Mouse (Mus musculus) liver, embryonic 11.5 days (tissue): ENCODE measurements around the gene Gpr33. TPM values are rescaled to one million over a fixed set of nuclear protein-coding genes. Genes with fewer than 3 reads are reported as not detected.
A peak's percentile ranks its signal among the peaks of the same experiment; 100 is the strongest.

Experiments
- ATAC-seq: fragments of 200-750 bp; cut with Nextera tagmentation; replicated peaks from 2 replicates; pipeline ENCODE4 v1.8.0; 2017; ENCODE audit warnings: moderate number of reproducible peaks, mild to moderate bottlenecking, moderate TSS enrichment, moderate library complexity; ENCODE audit not compliant: low FRiP score
- DNase-seq: peaks from one replicate; pipeline ENCODE4 v3.0.0-alpha.2; 2017; ENCODE audit warnings: low spot score
- H3K27ac ChIP-seq: fragments of 300-500 bp; sonication (generic); 2 replicates; pipeline ENCODE4 v1.5.1; 2014; ENCODE audit warnings: mild to moderate bottlenecking, low read depth, low read length, control low read depth
- H3K27me3 ChIP-seq: fragments of 300-500 bp; sonication (generic); replicated peaks from 2 replicates; pipeline ENCODE4 v1.6.1; 2014; ENCODE audit warnings: low read length, mixed read lengths; ENCODE audit not compliant: control insufficient read depth, insufficient read depth
- H3K36me3 ChIP-seq: fragments of 300-500 bp; sonication (generic); 2 replicates; pipeline ENCODE4 v1.6.1; 2014; ENCODE audit warnings: mild to moderate bottlenecking, low read length, moderate library complexity, mixed read lengths; ENCODE audit not compliant: control insufficient read depth, insufficient read depth
- H3K4me1 ChIP-seq: fragments of 300-500 bp; sonication (generic); replicated peaks from 2 replicates; pipeline ENCODE4 v1.6.1; 2014; ENCODE audit warnings: low read length, mixed read lengths; ENCODE audit not compliant: control insufficient read depth, insufficient read depth
- H3K4me2 ChIP-seq: fragments of 300-500 bp; sonication (generic); 2 replicates; pipeline ENCODE4 v1.6.1; 2014; ENCODE audit warnings: mild to moderate bottlenecking, control low read depth, moderate library complexity
- H3K4me3 ChIP-seq: fragments of 300-500 bp; sonication (generic); 2 replicates; pipeline ENCODE4 v1.5.1; 2014; ENCODE audit warnings: low read depth, low read length, control low read depth
- H3K9ac ChIP-seq: fragments of 300-500 bp; sonication (generic); 2 replicates; pipeline ENCODE4 v1.6.1; 2014; ENCODE audit warnings: low read depth, low read length, control low read depth
- H3K9me3 ChIP-seq: fragments of 300-500 bp; sonication (generic); 2 replicates; pipeline ENCODE4 v1.6.1; 2016; ENCODE audit warnings: low read length, inconsistent platforms, mixed read lengths; ENCODE audit not compliant: control insufficient read depth
- WGBS: fragments of 180-500 bp; shearing (Covaris S2); extraction: QIAGEN DNeasy Blood & Tissue Kit; methylation state at CpG from one replicate; pipeline ENCODE4 v1.1.7; 2014; 5-methylcytosine and 5-hydroxymethylcytosine counted together
- polyA plus RNA-seq: library from polyadenylated mRNA; unstranded; fragments of >200 nt; fragmentation: Nextera tagmentation; extraction: Ambion mirVana; gene quantifications from 2 replicates; pipeline ENCODE4 v1.2.1, GENCODE M21; 2014

Gene Gpr33
- polyA plus RNA-seq, 1 experiment from 2014 or later: not detected

GRCm38 (mm10) chr12:52013274-52013673 lies 14.6 kb downstream of the Gpr33 start:
- Histone ChIP-seq H3K27ac (no peak overlapping the region), H3K9me3 (no peaks in the 10 kb centered on the region), H3K27me3 (no peaks in the 10 kb centered on the region), H3K36me3 (no peaks in the 10 kb centered on the region), H3K4me3 (no peak overlapping the region), H3K9ac (no peak overlapping the region), H3K4me2 (no peak overlapping the region), H3K4me1 (no peaks in the 10 kb centered on the region)
- DNase-seq (no peak), ATAC-seq (no peak)
- WGBS: 46% methylated on average over 9 of the region's 9 CpGs

- DNase-seq (no peak), ATAC-seq (no peak)
- Histone ChIP-seq H3K27me3 (no peaks in the 10 kb centered on the region), H3K9ac (no peak overlapping the region), H3K36me3 (no peaks in the 10 kb centered on the region), H3K27ac (no peak overlapping the region), H3K9me3 (no peaks in the 10 kb centered on the region), H3K4me2 (no peak overlapping the region), H3K4me3 (no peak overlapping the region), H3K4me1 (no peaks in the 10 kb centered on the region)
- 66% methylated on average over 8 of the region's 8 CpGs for WGBS
These were observed 15.7 kb downstream of the Gpr33 start for GRCm38 (mm10) chr12:52012159-52012558.

GRCm38 (mm10) chr12:52010630-52010961 lies 17.3 kb downstream of the Gpr33 start:
- H3K36me3 ChIP-seq: no peaks in the 10 kb centered on the region
- no peak overlapping the region for H3K9ac ChIP-seq
- no peak overlapping the region for H3K27ac ChIP-seq
- H3K9me3 ChIP-seq: no peaks in the 10 kb centered on the region
- H3K27me3 ChIP-seq: no peaks in the 10 kb centered on the region
- H3K4me3 ChIP-seq: no peak overlapping the region
- H3K4me1 ChIP-seq: no peaks in the 10 kb centered on the region; the same call in 1 of the 2 replicates
- WGBS: 55% methylated on average over 2 of the region's 2 CpGs
- no peak for ATAC-seq
- H3K4me2 ChIP-seq: no peak overlapping the region
- no peak for DNase-seq

GRCm38 (mm10) chr12:52009928-52010629 lies 17.8 kb downstream of the Gpr33 start:
- Histone ChIP-seq H3K4me2 (no peak overlapping the region), H3K4me3 (no peak overlapping the region), H3K27ac (no peak overlapping the region), H3K9ac (no peak overlapping the region), H3K27me3 (no peaks in the 10 kb centered on the region), H3K36me3 (no peaks in the 10 kb centered on the region), H3K9me3 (no peaks in the 10 kb centered on the region), H3K4me1 (no peaks in the 10 kb centered on the region; the same call in 1 of the 2 replicates)
- ATAC-seq: no peak
- WGBS: 69% methylated on average over 15 of the region's 15 CpGs
- DNase-seq: no peak

- DNase-seq (no peak), ATAC-seq (peak; percentile 24; the same call in 1 of the 2 replicates)
- Histone ChIP-seq H3K9ac (peak overlapping the region; percentile 97), H3K4me2 (peak overlapping the region; percentile 68), H3K36me3 (peaks cover 3% of the 10 kb centered on the region; the same call in 1 of the 2 replicates), H3K27me3 (no peaks in the 10 kb centered on the region), H3K4me1 (no peaks in the 10 kb centered on the region; the same call in 1 of the 2 replicates), H3K4me3 (peak overlapping the region; percentile 85), H3K27ac (peak overlapping the region; percentile 79; the same call in 1 of the 2 replicates), H3K9me3 (no peaks in the 10 kb centered on the region)
- 40% methylated on average over 5 of the region's 5 CpGs for WGBS
These were observed 21.2 kb downstream of the Gpr33 start for GRCm38 (mm10) chr12:52006633-52006994.

GRCm38 (mm10) chr12:52005877-52006632 lies 21.8 kb downstream of the Gpr33 start, which contains the start of gene Dtd2:
Dtd2 (minus strand) TSS chr12:52006501.
- Histone ChIP-seq H3K9ac (peak within 1 kb of the TSS; percentile 97), H3K4me2 (peak within 1 kb of the TSS; percentile 68), H3K9me3 (no peaks in the 10 kb centered on the region), H3K27ac (peak within 1 kb of the TSS; percentile 79), H3K27me3 (no peaks in the 10 kb centered on the region), H3K36me3 (peaks cover 3% of the 10 kb centered on the region; the same call in 1 of the 2 replicates), H3K4me1 (no peaks in the 10 kb centered on the region; the same call in 1 of the 2 replicates), H3K4me3 (peak within 1 kb of the TSS; percentile 85)
- WGBS: 3% methylated on average over 46 of the region's 46 CpGs
- peak; percentile 93 for ATAC-seq
- peak; percentile 92 for DNase-seq

DNA sequence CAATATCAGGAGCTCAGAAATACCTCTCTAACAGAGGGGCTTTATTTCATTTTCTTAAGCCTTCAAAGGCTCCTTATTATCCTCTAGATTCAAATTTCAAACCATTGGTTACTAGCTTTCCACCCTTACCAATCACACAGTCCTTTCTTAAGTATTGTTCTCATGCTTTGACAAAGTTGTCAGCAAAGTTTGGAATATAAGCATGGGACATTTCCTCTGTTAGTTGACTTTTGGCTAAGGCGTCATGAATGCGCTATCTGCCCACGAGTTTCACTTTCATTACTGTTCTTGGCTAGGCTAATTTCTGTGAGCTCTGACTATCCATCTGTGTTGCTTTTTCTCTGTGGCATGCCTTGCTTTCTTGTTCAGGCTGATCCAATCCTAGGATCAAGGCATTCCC lies 25.1 kb downstream of the Gpr33 start:
- WGBS: 86% methylated on average over 3 of the region's 3 CpGs
- ATAC-seq: no peak
- DNase-seq: no peak

DNA sequence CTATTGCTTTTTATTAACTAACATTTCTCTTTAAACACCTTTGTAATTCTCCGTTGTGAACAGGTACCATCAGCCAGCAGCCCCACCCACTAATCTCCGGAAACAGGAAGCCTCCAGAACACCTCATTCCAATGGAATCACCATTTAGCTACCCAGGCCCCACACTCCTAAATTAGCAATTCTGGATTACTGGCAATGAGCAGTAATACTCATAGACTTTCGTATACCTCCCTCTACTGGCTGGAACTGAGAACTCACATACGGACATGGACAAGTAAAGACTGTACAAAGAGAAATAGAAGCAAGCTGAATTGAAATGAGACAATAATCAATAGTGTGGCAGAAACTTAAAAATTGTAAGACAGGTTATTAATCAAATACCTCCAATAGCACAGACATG lies 26.3 kb downstream of the Gpr33 start:
- peak; percentile 48; the same call in 1 of the 2 replicates for ATAC-seq

More for the DNA sequence above, 25.1 kb downstream of the Gpr33 start:
- Histone ChIP-seq H3K9ac (no peak overlapping the region), H3K36me3 (peaks cover 5% of the 10 kb centered on the region), H3K4me2 (no peak overlapping the region), H3K27ac (no peak overlapping the region), H3K4me3 (no peak overlapping the region), H3K27me3 (no peaks in the 10 kb centered on the region), H3K4me1 (peaks cover 6% of the 10 kb centered on the region; the same call in 1 of the 2 replicates), H3K9me3 (no peaks in the 10 kb centered on the region)

More for the DNA sequence above, 26.3 kb downstream of the Gpr33 start:
- H3K4me3 ChIP-seq: no peak overlapping the region
- H3K9me3 ChIP-seq: no peaks in the 10 kb centered on the region
- H3K27me3 ChIP-seq: no peaks in the 10 kb centered on the region
- peaks cover 6% of the 10 kb centered on the region; the same call in 1 of the 2 replicates for H3K4me1 ChIP-seq
- WGBS: 29% methylated on average over 4 of the region's 4 CpGs
- H3K27ac ChIP-seq: no peak overlapping the region
- DNase-seq: no peak
- no peak overlapping the region for H3K9ac ChIP-seq
- H3K36me3 ChIP-seq: peaks cover 7% of the 10 kb centered on the region
- H3K4me2 ChIP-seq: no peak overlapping the region
